Mouse (Mus musculus): ENCODE measurements around the gene Fstl3. TPM values are rescaled to one million over a fixed set of nuclear protein-coding genes. Genes with fewer than 3 reads are reported as not detected.
A peak's percentile ranks its signal among the peaks of the same experiment; 100 is the strongest.

Fstl3 gene
- total RNA-seq, 2 experiments from 2014 or later: 11.3 to 22.9 TPM

DNA sequence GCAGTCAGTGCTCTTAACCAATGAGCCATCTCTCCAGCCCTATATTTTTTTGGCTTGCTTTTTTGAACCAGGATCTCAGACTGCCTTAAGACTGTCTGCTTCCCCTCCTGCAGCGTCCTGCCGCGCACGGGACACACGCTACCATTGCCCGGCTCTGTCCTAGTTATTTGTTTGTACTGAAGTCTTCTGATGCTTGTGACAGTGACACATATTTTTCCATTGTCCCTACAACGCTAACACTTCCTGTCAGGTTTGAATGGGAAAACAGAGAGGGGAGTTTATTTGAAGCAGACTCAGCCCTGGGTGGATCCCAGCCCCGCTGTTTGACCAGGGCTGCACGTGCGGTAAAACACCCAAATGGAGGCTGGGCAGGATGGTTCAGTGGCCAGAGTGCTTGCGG lies 31.7 kb downstream of the Fstl3 start:
- DNase-seq: no peak

- peak; percentile 91 for DNase-seq
Measured at GRCm38 (mm10) chr10:79811736-79812637, 34.9 kb downstream of the Fstl3 start.

DNA sequence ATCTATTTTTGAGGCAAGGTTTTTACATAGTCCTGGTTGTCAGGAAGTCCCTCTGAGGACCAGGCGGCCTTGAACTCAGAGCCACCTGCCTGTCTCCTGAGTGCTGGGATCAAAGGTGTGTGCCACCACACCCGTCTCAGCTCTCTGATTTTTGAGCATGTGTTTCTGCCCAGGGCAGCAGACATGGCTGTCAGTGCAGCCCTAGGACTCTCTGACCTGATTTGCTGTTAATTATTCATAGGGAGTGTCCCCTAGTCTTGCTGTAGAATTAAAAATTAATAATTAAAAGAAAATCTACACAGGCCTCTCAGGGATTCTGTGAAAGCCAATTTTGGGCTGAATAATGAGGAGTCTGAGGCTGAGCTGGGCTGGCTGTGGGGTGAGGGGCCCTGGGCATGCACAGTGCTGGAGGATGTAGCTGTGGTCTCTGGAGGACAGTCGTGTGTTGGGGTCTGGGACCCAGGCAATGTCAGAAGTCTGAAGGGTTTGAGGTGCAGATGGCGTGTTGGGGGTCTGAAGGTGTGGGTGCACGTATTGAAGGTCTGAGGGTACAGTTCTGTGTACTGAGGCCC lies 37.3 kb downstream of the Fstl3 start:
- no peak for DNase-seq

DNA sequence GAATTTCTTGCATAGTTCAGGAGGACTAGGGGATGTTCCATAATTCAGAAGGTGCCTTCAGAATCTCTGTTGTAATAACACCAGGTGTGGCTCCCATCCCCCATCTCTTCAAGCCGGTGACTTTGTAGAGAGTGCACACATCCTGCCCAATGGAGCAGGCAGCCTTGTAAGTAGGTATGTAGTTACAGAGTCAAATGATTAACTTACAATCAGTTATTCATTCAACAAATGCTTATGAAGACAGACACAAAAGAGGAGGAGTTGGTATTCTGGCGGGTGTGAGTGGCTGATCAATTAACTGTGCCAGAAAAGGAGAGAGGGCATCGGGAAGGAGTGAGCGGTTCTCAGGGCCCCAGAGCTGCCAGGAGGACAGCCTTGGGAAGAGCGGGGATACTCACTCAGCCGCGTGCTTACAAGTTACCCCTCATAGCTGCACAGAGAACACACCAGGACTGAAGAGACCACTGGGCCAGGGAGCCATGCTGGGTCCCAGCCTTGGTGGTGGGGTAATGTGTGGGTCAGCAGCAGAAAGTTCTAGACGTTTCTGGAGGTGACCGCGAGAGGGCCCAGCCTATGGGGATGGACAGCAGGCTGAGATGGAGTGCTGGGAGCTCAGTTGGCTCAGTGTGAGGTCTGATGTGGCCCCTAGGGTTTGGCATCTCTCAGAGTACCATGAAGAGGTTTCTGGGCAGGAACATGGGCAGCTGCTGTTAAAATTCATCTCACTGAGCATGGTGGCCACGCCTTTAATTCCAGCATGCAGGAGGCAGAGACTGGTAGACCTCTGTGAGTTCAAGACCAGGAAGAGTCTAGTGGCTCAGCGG lies 38.8 kb downstream of the Fstl3 start:
- DNase-seq: no peak

DNA sequence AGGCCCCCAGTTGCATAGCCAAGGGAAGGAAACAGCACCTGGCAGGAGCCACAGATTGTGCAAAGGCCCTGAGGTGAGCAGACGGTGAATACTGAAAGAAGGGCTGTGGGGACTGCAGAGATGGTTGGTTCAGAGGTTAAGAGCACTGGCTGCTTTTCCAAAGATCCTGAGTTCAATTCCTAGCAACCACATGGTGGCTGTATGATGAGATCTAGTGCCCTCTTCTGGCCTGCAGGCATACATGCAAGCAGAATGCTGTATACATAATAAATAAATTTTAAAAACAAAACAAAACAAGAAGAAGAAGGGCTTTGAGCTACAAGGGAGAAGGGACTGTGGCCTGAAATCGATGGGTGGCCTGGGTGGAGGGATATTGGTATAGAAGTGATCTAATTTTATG lies 40.0 kb downstream of the Fstl3 start:
- DNase-seq: no peak

- DNase-seq: no peak
Measured at GRCm38 (mm10) chr10:79818225-79818624, 41.2 kb downstream of the Fstl3 start.

DNA sequence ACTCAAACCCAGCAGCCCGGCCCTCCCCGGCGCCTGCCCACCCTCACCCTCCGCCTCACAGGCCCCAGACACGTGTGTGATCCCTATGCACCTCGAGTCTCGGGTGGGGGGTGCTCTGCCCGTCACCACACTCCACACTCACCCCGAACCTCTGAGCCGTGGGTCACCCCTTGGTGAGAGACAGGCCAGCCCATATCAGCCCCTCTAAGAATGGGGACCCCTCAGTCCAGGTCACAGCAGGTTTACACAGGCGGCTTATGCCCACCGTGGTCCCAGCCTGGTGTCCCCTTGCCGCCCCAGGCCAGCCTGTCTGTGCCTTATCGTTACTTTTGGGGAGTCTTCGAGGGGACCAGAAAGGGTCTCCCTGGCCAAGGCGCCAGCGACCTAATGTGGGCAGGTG lies 42.5 kb downstream of the Fstl3 start:
- DNase-seq: no peak

GRCm38 (mm10) chr10:79820277-79820676 lies 43.2 kb downstream of the Fstl3 start:
- DNase-seq: no peak

- DNase-seq: no peak
Measured at GRCm38 (mm10) chr10:79820782-79821181, 43.7 kb downstream of the Fstl3 start, which contains the start of gene Misp. Gene Misp, plus strand, starts transcription at chr10:79820989.

GRCm38 (mm10) chr10:79821731-79822130 lies 44.7 kb downstream of the Fstl3 start:
- no peak for DNase-seq

DNA sequence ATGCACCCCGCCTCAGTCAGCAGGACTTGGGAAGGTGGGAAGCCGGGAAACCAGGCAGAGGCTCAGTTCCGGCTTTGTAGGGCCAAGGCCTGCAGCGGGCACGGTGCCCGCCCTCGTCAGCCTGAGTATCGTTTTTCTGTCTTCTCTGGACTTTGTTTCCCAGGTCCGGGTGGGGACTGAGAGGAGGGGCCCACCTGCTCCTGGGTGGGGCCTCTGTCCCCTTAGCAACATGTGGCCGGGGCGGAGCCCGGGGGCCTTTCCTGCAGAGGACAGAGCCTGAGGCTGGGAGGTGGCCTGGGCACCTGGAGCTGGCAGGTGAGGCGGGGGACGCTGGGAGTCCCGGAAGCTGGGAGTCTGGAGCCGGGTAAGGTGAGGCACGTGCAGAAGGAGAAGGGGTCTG lies 45.3 kb downstream of the Fstl3 start:
- no peak for DNase-seq

- DNase-seq: no peak
Measured at GRCm38 (mm10) chr10:79823011-79823410, 45.9 kb downstream of the Fstl3 start.

- DNase-seq: peak in 1 of 2 experiments; percentile 46
Measured at GRCm38 (mm10) chr10:79824413-79824812, 47.3 kb downstream of the Fstl3 start.

DNA sequence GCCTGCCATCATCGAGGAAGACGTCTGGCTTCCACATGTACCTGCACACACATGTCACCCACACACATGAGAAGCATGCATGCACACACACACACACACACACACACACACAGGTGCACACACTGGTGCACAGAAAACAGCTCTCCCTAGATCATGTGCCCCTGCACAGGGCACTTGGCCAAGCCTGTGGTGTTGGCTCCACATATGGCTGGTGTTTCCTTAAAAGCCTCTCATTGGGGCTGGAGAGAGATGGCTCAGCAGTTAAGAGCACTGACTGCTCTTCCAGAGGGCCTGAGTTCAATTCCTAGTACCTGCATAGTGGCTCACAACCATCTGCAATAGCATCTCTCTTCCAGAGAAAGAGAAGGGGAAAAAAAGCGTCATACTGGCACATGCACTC lies 54.5 kb downstream of the Fstl3 start:
- no peak for DNase-seq

Other genes with a start within 250 kb of the Fstl3 start
- 10 to 100 TPM; 20.2 to 38.2 TPM for gene Plpp2, start 243.5 kb upstream of the Fstl3 start, total RNA-seq (2021)
- gene Mier2, start 222.1 kb upstream of the Fstl3 start, total RNA-seq (2021): 10 to 100 TPM; 30.4 to 33.4 TPM
- gene Theg, start 189.9 kb upstream of the Fstl3 start, total RNA-seq (2021): not detected
- gene C2cd4c, start 163.2 kb upstream of the Fstl3 start, total RNA-seq (2021): under 1 TPM; 0.16 to 0.30 TPM
- gene Shc2, start 139.4 kb upstream of the Fstl3 start, total RNA-seq (2021): 1 to 10 TPM; 3.0 to 5.2 TPM
- gene Odf3l2, start 131.5 kb upstream of the Fstl3 start, total RNA-seq (2021): not detected
- not detected for gene Madcam1, start 112.7 kb upstream of the Fstl3 start, total RNA-seq (2021)
- gene Tpgs1, start 107.9 kb upstream of the Fstl3 start, total RNA-seq (2021): 10 to 100 TPM; 31.6 to 39.0 TPM
- gene Cdc34, start 95.1 kb upstream of the Fstl3 start, total RNA-seq (2021): 10 to 100 TPM; 75.0 to 79.9 TPM
- 1 to 10 TPM in 1 of 2 experiments, under 1 TPM in 1; 0.86 to 1.0 TPM for gene Gzmm, start 88.3 kb upstream of the Fstl3 start, total RNA-seq (2021)
- gene Bsg, start 72.8 kb upstream of the Fstl3 start, total RNA-seq (2021): 100 to 1,000 TPM; 558 to 568 TPM
- gene Hcn2, start 60.6 kb upstream of the Fstl3 start, total RNA-seq (2021): 1 to 10 TPM; 4.3 to 6.0 TPM
- gene Polrmt, start 30.7 kb upstream of the Fstl3 start, total RNA-seq (2021): 10 to 100 TPM; 51.1 to 58.0 TPM
- gene Fgf22, start 22.2 kb upstream of the Fstl3 start, total RNA-seq (2021): not detected
- gene Rnf126, start 10.3 kb upstream of the Fstl3 start, total RNA-seq (2021): 10 to 100 TPM; 53.0 to 55.2 TPM
- not detected for gene Prss57, start 13.7 kb downstream of the Fstl3 start, total RNA-seq (2021)
- 10 to 100 TPM; 75.4 to 93.7 TPM for gene Palm, start 16.3 kb downstream of the Fstl3 start, total RNA-seq (2021)
- under 1 TPM in 1 of 2 experiments, not detected in 1; 0.43 TPM for gene Misp, start 43.7 kb downstream of the Fstl3 start, total RNA-seq (2021)
- gene Ptbp1, start 77.2 kb downstream of the Fstl3 start, total RNA-seq (2021): 100 to 1,000 TPM; 257 to 299 TPM
- under 1 TPM; 0.50 to 0.56 TPM for gene Prtn3, start 97.2 kb downstream of the Fstl3 start, total RNA-seq (2021)
- under 1 TPM; 0.16 to 0.50 TPM for gene Plppr3, start 97.4 kb downstream of the Fstl3 start, total RNA-seq (2021)
- gene Elane, start 109.0 kb downstream of the Fstl3 start, total RNA-seq (2021): under 1 TPM; 0.30 to 0.33 TPM
- 1,000 to 10,000 TPM; 1,484 to 1,596 TPM for gene Cfd, start 113.6 kb downstream of the Fstl3 start, total RNA-seq (2021)
- gene Med16, start 131.7 kb downstream of the Fstl3 start, total RNA-seq (2021): 10 to 100 TPM; 39.7 to 50.6 TPM
- gene Gm26602, start 133.6 kb downstream of the Fstl3 start, total RNA-seq (2021): not detected
- gene Kiss1r, start 139.7 kb downstream of the Fstl3 start, total RNA-seq (2021): 1 to 10 TPM; 1.2 to 1.3 TPM
- 100 to 1,000 TPM; 104 to 118 TPM for gene R3hdm4, start 143.9 kb downstream of the Fstl3 start, total RNA-seq (2021)
- 1 to 10 TPM; 3.0 to 4.1 TPM for gene Arid3a, start 149.8 kb downstream of the Fstl3 start, total RNA-seq (2021)
- 10 to 100 TPM; 37.8 to 48.9 TPM for gene Wdr18, start 182.9 kb downstream of the Fstl3 start, total RNA-seq (2021)
- gene Grin3b, start 193.4 kb downstream of the Fstl3 start, total RNA-seq (2021): not detected
- gene Tmem259, start 207.1 kb downstream of the Fstl3 start, total RNA-seq (2021): 100 to 1,000 TPM; 144 to 146 TPM
- gene Cnn2, start 211.3 kb downstream of the Fstl3 start, total RNA-seq (2021): 10 to 100 TPM; 30.2 to 42.9 TPM
- 10 to 100 TPM; 20.2 to 20.3 TPM for gene Abca7, start 219.2 kb downstream of the Fstl3 start, total RNA-seq (2021)
- 1 to 10 TPM; 4.5 to 5.4 TPM for gene Arhgap45, start 239.4 kb downstream of the Fstl3 start, total RNA-seq (2021)

All from adrenal gland, postnatal 36 days (tissue).